Comparison of ENCODE assay signal across 1 mouse cellular context in the genomic region with DNA sequence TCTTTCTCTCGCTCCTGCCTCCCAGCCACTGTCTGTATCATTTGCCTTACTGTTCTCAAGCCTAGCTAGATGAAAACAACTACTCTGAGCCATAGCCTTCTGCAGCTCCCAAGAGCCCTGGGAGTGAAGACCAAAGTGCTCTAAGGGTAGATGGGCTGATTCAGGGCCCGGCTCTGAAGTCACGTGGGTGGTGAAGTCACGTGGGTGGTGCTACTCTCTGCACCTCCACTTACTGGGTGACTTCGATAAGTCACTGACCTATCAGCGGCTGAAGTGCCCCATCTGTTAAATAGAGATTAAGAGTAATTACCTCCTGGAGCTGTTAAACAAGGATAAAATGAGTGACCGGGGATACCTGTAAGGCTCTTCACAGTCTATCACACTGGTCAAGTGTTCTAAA.
TF ChIP-seq lines count a peak whose summit lies in the region.

No protein-coding gene starts in this region.

TF ChIP-seq in myocyte, 11 proteins besides CTCF, POLR2A, EP300 and RAD21 (continued from another document):
- TF ChIP-seq TCF12 (IDR thresholded peaks at IDR 0.05; ENCODE audit: insufficient read depth, poor library complexity, severe bottlenecking) (no peak), E2F4 (IDR thresholded peaks at IDR 0.05; ENCODE audit: insufficient read depth) (no peak), SRF (IDR thresholded peaks at IDR 0.05; ENCODE audit: control insufficient read depth, insufficient read length, low read depth) (no peak), TCF3 (IDR thresholded peaks at IDR 0.05; ENCODE audit: insufficient read length, low read depth) (no peak), MYOG (IDR thresholded peaks at IDR 0.05; ENCODE audit: control insufficient read depth in 1 of 3, insufficient read depth in 1 of 3, insufficient read length in 2 of 3, low read depth in 2 of 3) (no peak), MAX (IDR thresholded peaks at IDR 0.05; ENCODE audit: low read depth) (no peak), POLR2AphosphoS2 (IDR thresholded peaks at IDR 0.05; ENCODE audit: insufficient read length, low read depth) (peak; percentile 63), USF1 (IDR thresholded peaks at IDR 0.05; ENCODE audit: low read depth) (peak; percentile 80)
